Mouse (Mus musculus): ENCODE measurements around the gene Nanos3. TPM values are rescaled to one million over a fixed set of nuclear protein-coding genes. Genes with fewer than 3 reads are reported as not detected.

The Nanos3 gene
- polyA plus RNA-seq, 1 experiment from 2014 or later = 5.2 TPM

DNA sequence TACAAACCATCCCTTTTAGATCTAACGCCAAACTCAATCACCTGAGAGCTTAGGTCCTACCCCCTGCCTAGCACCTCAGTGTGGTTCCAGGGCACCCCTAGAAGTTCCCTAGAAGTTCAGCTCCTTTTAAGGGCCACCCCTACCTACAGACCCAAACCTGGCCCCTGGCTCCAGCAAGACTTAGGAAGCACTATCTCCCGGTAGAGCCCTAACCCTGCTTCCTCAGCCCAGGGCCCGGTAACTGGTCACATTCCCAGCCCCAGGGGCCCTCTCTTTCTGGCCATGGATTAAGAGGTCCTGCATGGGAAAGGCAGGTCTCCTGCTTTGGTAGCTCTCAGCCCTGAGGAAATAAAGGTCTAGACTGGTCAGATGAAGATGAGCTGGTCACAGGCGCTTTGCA is 5.1 kb downstream of the Nanos3 start:
- no peak for ATAC-seq (ENCODE audit: insufficient number of reproducible peaks, insufficient read depth, low FRiP score, low TSS enrichment, low read depth)
- H3K4me1 ChIP-seq = peaks cover 70% of the 10 kb centered on the region
- peak overlapping the region; percentile 69 for H3K9ac ChIP-seq
- H3K27ac ChIP-seq = peak overlapping the region; percentile 88
- 11% methylated on average over 4 of the region's 4 CpGs for WGBS
- H3K4me2 ChIP-seq = peak overlapping the region; percentile 64
- no peaks in the 10 kb centered on the region for H3K9me3 ChIP-seq
- H3K4me3 ChIP-seq = peak overlapping the region; percentile 29
- peaks cover 29% of the 10 kb centered on the region for H3K36me3 ChIP-seq
- H3K27me3 ChIP-seq = no peaks in the 10 kb centered on the region

DNA sequence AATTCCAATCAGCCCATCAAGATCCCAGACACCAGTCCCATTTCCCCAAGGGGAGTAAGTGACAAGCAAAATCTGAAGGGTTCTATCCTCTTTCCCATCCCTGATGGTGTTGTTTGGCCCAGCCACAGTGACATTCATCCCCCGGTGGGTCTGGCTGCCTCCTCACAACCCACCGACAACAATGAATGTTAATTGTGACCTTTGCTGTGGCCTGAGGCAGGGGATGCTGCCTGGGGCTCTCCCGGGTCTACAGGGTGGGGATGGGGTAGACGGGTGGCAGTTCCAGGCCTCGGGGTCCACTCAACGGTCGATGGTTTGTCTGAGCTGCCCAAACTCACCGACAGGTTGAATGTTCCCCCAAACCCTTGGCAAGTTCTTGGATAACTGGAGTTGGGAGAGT is 6.4 kb downstream of the Nanos3 start:
- Histone ChIP-seq H3K9ac (no peak overlapping the region), H3K4me3 (no peak overlapping the region), H3K4me2 (no peak overlapping the region), H3K36me3 (peaks cover 43% of the 10 kb centered on the region), H3K4me1 (peaks cover 59% of the 10 kb centered on the region), H3K9me3 (no peaks in the 10 kb centered on the region), H3K27me3 (no peaks in the 10 kb centered on the region), H3K27ac (no peak overlapping the region)
- ATAC-seq (ENCODE audit: insufficient number of reproducible peaks, insufficient read depth, low FRiP score, low TSS enrichment, low read depth) = no peak
- 72% methylated on average over 8 of the region's 8 CpGs for WGBS

- no peak overlapping the region for H3K9ac ChIP-seq
- H3K27me3 ChIP-seq = no peaks in the 10 kb centered on the region
- no peak overlapping the region for H3K4me3 ChIP-seq
- no peak for ATAC-seq (ENCODE audit: insufficient number of reproducible peaks, insufficient read depth, low FRiP score, low TSS enrichment, low read depth)
- H3K9me3 ChIP-seq = no peaks in the 10 kb centered on the region
- H3K4me2 ChIP-seq = no peak overlapping the region
- H3K27ac ChIP-seq = no peak overlapping the region
- peaks cover 51% of the 10 kb centered on the region for H3K4me1 ChIP-seq
- peaks cover 54% of the 10 kb centered on the region for H3K36me3 ChIP-seq
- WGBS = 86% methylated on average over 3 of the region's 3 CpGs
These were observed 7.6 kb downstream of the Nanos3 start for GRCm38 (mm10) chr8:84177405-84177804.

GRCm38 (mm10) chr8:84176560-84176959 is 8.5 kb downstream of the Nanos3 start:
- H3K4me3 ChIP-seq = no peak overlapping the region
- WGBS = 28% methylated on average over 3 of the region's 3 CpGs
- H3K4me2 ChIP-seq = no peak overlapping the region
- H3K9me3 ChIP-seq = no peaks in the 10 kb centered on the region
- ATAC-seq (ENCODE audit: insufficient number of reproducible peaks, insufficient read depth, low FRiP score, low TSS enrichment, low read depth) = no peak
- H3K4me1 ChIP-seq = peaks cover 42% of the 10 kb centered on the region
- H3K36me3 ChIP-seq = peaks cover 63% of the 10 kb centered on the region
- no peak overlapping the region for H3K9ac ChIP-seq
- H3K27ac ChIP-seq = no peak overlapping the region
- no peaks in the 10 kb centered on the region for H3K27me3 ChIP-seq

GRCm38 (mm10) chr8:84173861-84174260 is 11.2 kb downstream of the Nanos3 start:
- H3K36me3 ChIP-seq = peaks cover 82% of the 10 kb centered on the region
- WGBS = 89% methylated on average over 6 of the region's 6 CpGs
- no peaks in the 10 kb centered on the region for H3K9me3 ChIP-seq

GRCm38 (mm10) chr8:84170096-84170495 is 14.9 kb downstream of the Nanos3 start:
- 93% methylated on average over 5 of the region's 5 CpGs for WGBS
- ATAC-seq (ENCODE audit: insufficient number of reproducible peaks, insufficient read depth, low FRiP score, low TSS enrichment, low read depth) = no peak
- no peaks in the 10 kb centered on the region for H3K9me3 ChIP-seq
- no peak overlapping the region for H3K27ac ChIP-seq
- H3K27me3 ChIP-seq = no peaks in the 10 kb centered on the region
- no peak overlapping the region for H3K9ac ChIP-seq
- no peak overlapping the region for H3K4me3 ChIP-seq
- H3K36me3 ChIP-seq = peaks cover 54% of the 10 kb centered on the region
- H3K4me2 ChIP-seq = no peak overlapping the region
- H3K4me1 ChIP-seq = no peaks in the 10 kb centered on the region

More at GRCm38 (mm10) chr8:84173861-84174260, 11.2 kb downstream of the Nanos3 start:
- no peak overlapping the region for H3K27ac ChIP-seq
- H3K4me2 ChIP-seq = no peak overlapping the region
- H3K4me3 ChIP-seq = no peak overlapping the region
- peaks cover 15% of the 10 kb centered on the region for H3K4me1 ChIP-seq
- no peak for ATAC-seq (ENCODE audit: insufficient number of reproducible peaks, insufficient read depth, low FRiP score, low TSS enrichment, low read depth)
- 0 out of 2 replicates have a peak overlapping the region, but pooled peaks have one; percentile 1 for H3K9ac ChIP-seq
- no peaks in the 10 kb centered on the region for H3K27me3 ChIP-seq

GRCm38 (mm10) chr8:84167696-84168095 is 17.3 kb downstream of the Nanos3 start:
- ATAC-seq (ENCODE audit: insufficient number of reproducible peaks, insufficient read depth, low FRiP score, low TSS enrichment, low read depth) = no peak
- 94% methylated on average over 2 of the region's 2 CpGs for WGBS
- H3K4me1 ChIP-seq = no peaks in the 10 kb centered on the region

GRCm38 (mm10) chr8:84157620-84158019 is 27.4 kb downstream of the Nanos3 start:
- no peak overlapping the region for H3K4me3 ChIP-seq
- no peak for ATAC-seq (ENCODE audit: insufficient number of reproducible peaks, insufficient read depth, low FRiP score, low TSS enrichment, low read depth)
- H3K9ac ChIP-seq = no peak overlapping the region
- no peaks in the 10 kb centered on the region for H3K4me1 ChIP-seq
- H3K27me3 ChIP-seq = no peaks in the 10 kb centered on the region
- H3K27ac ChIP-seq = no peak overlapping the region
- H3K36me3 ChIP-seq = peaks cover 38% of the 10 kb centered on the region
- H3K4me2 ChIP-seq = no peak overlapping the region
- H3K9me3 ChIP-seq = no peaks in the 10 kb centered on the region
- WGBS = 87% methylated on average over 4 of the region's 4 CpGs

More at GRCm38 (mm10) chr8:84167696-84168095, 17.3 kb downstream of the Nanos3 start:
- H3K27me3 ChIP-seq = no peaks in the 10 kb centered on the region
- no peaks in the 10 kb centered on the region for H3K9me3 ChIP-seq
- no peak overlapping the region for H3K27ac ChIP-seq
- H3K36me3 ChIP-seq = peaks cover 36% of the 10 kb centered on the region
- no peak overlapping the region for H3K4me3 ChIP-seq
- H3K9ac ChIP-seq = no peak overlapping the region
- H3K4me2 ChIP-seq = no peak overlapping the region

DNA sequence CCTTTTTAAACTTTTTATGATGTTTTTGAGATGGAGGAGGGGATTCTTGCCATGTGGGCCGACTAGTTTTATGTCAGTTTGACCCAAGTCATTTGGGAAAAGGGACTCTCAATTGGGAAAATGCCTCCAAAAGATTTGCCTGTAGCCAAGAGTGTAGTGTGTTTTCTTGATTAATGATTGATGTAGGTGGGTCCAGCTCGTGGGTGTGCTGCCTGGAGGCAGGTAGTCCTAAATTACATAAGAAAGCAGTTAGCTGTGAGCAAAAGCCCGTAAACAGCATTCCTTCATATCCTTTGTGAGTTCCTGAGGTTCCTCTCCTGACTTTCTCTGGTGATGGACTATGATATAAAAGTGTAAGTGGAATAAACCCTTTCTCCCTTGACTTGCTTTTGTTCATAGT is 35.8 kb downstream of the Nanos3 start:
- Histone ChIP-seq H3K4me2 (no peak overlapping the region), H3K36me3 (peaks cover 24% of the 10 kb centered on the region), H3K4me1 (peaks cover 23% of the 10 kb centered on the region), H3K9ac (no peak overlapping the region), H3K9me3 (no peaks in the 10 kb centered on the region), H3K27me3 (no peaks in the 10 kb centered on the region), H3K4me3 (no peak overlapping the region), H3K27ac (no peak overlapping the region)
- ATAC-seq (ENCODE audit: insufficient number of reproducible peaks, insufficient read depth, low FRiP score, low TSS enrichment, low read depth) = no peak
- 62% methylated on average over 3 of the region's 3 CpGs for WGBS

- H3K4me3 ChIP-seq = peak overlapping the region; percentile 78; the same call in 1 of the 2 replicates
These were observed 36.5 kb downstream of the Nanos3 start for GRCm38 (mm10) chr8:84148531-84148850.

DNA sequence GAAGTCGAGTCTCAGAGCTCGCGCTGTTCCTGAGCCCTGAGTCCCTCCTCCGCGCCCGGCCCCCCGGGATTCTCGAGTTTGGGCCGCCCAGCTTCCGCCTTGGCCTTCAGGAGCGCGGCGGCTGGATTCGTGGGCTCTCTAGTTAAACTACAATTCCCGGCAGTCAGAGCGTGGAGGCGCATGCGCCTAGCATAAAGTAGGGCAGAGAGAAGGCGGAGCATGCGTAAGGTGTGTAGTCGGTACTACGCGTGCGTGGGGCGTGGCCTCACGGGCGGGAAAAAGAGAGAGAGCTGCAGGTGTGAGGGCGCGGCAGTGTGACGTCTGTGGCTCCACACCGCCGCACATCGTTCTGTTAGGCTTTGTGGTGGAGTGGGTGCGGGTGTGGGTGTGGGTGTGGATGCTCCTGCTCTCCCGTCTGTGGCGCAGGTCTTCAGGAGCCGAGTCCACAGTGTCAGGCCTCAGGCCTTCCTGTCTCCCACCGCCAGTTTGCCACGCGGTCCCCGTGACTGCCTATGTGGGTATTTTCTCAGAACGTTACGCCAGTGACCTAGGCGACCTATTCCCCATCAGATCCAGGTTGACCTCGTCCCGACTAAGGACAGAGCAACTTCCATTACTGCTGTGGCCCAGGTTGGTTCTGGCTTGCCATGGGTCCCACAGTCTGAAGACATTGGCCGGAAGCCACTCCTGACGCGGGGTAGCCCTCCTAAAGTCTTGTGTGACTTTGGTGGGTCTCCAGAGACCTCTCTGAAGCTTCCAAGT is 37.1 kb downstream of the Nanos3 start, which contains the start of the genes Cc2d1a and 4930432K21Rik:
TSS of gene Cc2d1a (minus strand) at position 168 of the 762 bp plus-strand sequence.
TSS of gene 4930432K21Rik (plus strand) at position 257 of the 762 bp plus-strand sequence.
- 17% methylated on average over 49 of the region's 49 CpGs for WGBS
- peak; percentile 92 for ATAC-seq (ENCODE audit: insufficient number of reproducible peaks, insufficient read depth, low FRiP score, low TSS enrichment, low read depth)
- H3K4me1 ChIP-seq = peaks cover 23% of the 10 kb centered on the region

More at GRCm38 (mm10) chr8:84148531-84148850, 36.5 kb downstream of the Nanos3 start:
- Histone ChIP-seq H3K4me1 (peaks cover 23% of the 10 kb centered on the region), H3K36me3 (peaks cover 29% of the 10 kb centered on the region), H3K4me2 (peak overlapping the region; percentile 89), H3K9ac (no peak overlapping the region), H3K27me3 (no peaks in the 10 kb centered on the region), H3K27ac (no peak overlapping the region), H3K9me3 (no peaks in the 10 kb centered on the region)
- WGBS = 94% methylated on average over 5 of the region's 5 CpGs
- no peak for ATAC-seq (ENCODE audit: insufficient number of reproducible peaks, insufficient read depth, low FRiP score, low TSS enrichment, low read depth)

GRCm38 (mm10) chr8:84147324-84147766 is 37.7 kb downstream of the Nanos3 start:
- Histone ChIP-seq H3K9ac (peak overlapping the region; percentile 94), H3K36me3 (peaks cover 41% of the 10 kb centered on the region), H3K27ac (peak overlapping the region; percentile 71; the same call in 1 of the 2 replicates), H3K4me3 (peak overlapping the region; percentile 78), H3K27me3 (no peaks in the 10 kb centered on the region), H3K9me3 (no peaks in the 10 kb centered on the region), H3K4me1 (peaks cover 23% of the 10 kb centered on the region), H3K4me2 (peak overlapping the region; percentile 89)
- 0 out of 2 replicates have a peak, but pooled peaks have one; percentile 12 for ATAC-seq (ENCODE audit: insufficient number of reproducible peaks, insufficient read depth, low FRiP score, low TSS enrichment, low read depth)
- WGBS = 9% methylated on average over 14 of the region's 14 CpGs

More for the DNA sequence above, 37.1 kb downstream of the Nanos3 start, which contains the start of the genes Cc2d1a and 4930432K21Rik:
- Histone ChIP-seq H3K27me3 (no peaks in the 10 kb centered on the region), H3K4me3 (peak within 1 kb of the TSS; percentile 78), H3K9ac (peak within 1 kb of the TSS; percentile 94), H3K36me3 (peaks cover 35% of the 10 kb centered on the region), H3K4me2 (peak within 1 kb of the TSS; percentile 89), H3K27ac (peak within 1 kb of the TSS; percentile 71; the same call in 1 of the 2 replicates), H3K9me3 (no peaks in the 10 kb centered on the region)
